Mouse (Mus musculus): ENCODE measurements around the gene Serp1.

GRCm38 (mm10) chr3:58552001-58552811 lies 26.5 kb upstream of the Serp1 start:
- TF ChIP-seq CTCF (IDR thresholded peaks at IDR 0.05; ENCODE audit: low read depth) (no peak), EP300 (optimal IDR thresholded peaks at IDR 0.05) (no peak)
